Mouse (Mus musculus) inflammation-experienced regulatory T-cells, adult 16 weeks (primary cell): Measurements from ENCODE around the gene Apbb1. TPM values are rescaled to one million over a fixed set of nuclear protein-coding genes. Genes with fewer than 3 reads are reported as not detected.

Source experiments
- polyA plus RNA-seq: library from polyadenylated mRNA; unstranded; fragments of 100-300 nt; shearing (Covaris generic); gene quantifications from one replicate; pipeline ENCODE4 v1.2.1, GENCODE M21; 2017

Apbb1 gene
- 11.6 TPM for polyA plus RNA-seq

GRCm38 (mm10) chr7:105581094-105581703, at the start of gene Apbb1:
Gene Apbb1, minus strand, starts transcription at chr7:105581653.

GRCm38 (mm10) chr7:105554212-105554942, 27.1 kb downstream of the Apbb1 start, which contains the start of gene Smpd1:
Gene Smpd1, plus strand, starts transcription at chr7:105554360.

Other genes starting within 250 kb of the Apbb1 start
- gene Olfr690, start 247.5 kb downstream of the Apbb1 start, polyA plus RNA-seq = not detected
- not detected for gene Olfr691, start 239.4 kb downstream of the Apbb1 start, polyA plus RNA-seq
- not detected for gene Olfr692, start 213.4 kb downstream of the Apbb1 start, polyA plus RNA-seq
- gene Gm5901, start 206.6 kb downstream of the Apbb1 start, polyA plus RNA-seq = 1.0 TPM
- 49.0 TPM for gene Fam160a2, start 181.6 kb downstream of the Apbb1 start, polyA plus RNA-seq
- not detected for gene Cnga4, start 177.1 kb downstream of the Apbb1 start, polyA plus RNA-seq
- not detected for gene Cckbr, start 155.9 kb downstream of the Apbb1 start, polyA plus RNA-seq
- gene Cavin3, start 99.4 kb downstream of the Apbb1 start, polyA plus RNA-seq = not detected
- 46.6 TPM for gene Smpd1, start 27.3 kb downstream of the Apbb1 start, polyA plus RNA-seq
- not detected for gene Hpx, start 18.5 kb upstream of the Apbb1 start, polyA plus RNA-seq
- gene Trim3, start 51.9 kb upstream of the Apbb1 start, polyA plus RNA-seq = 2.1 TPM
- gene Timm10b, start 58.4 kb upstream of the Apbb1 start, polyA plus RNA-seq = 209 TPM
- gene Arfip2, start 58.8 kb upstream of the Apbb1 start, polyA plus RNA-seq = 25.8 TPM
- 8.0 TPM for gene Gm45799, start 58.9 kb upstream of the Apbb1 start, polyA plus RNA-seq
- 2.4 TPM for gene Dnhd1, start 69.2 kb upstream of the Apbb1 start, polyA plus RNA-seq
- 230 TPM for gene Ilk, start 154.9 kb upstream of the Apbb1 start, polyA plus RNA-seq
- 40.5 TPM for gene Rrp8, start 155.7 kb upstream of the Apbb1 start, polyA plus RNA-seq
- 20.5 TPM for gene Taf10, start 162.7 kb upstream of the Apbb1 start, polyA plus RNA-seq
- gene Tpp1, start 170.6 kb upstream of the Apbb1 start, polyA plus RNA-seq = 138 TPM
- gene Dchs1, start 206.0 kb upstream of the Apbb1 start, polyA plus RNA-seq = not detected
- 145 TPM for gene Mrpl17, start 229.4 kb upstream of the Apbb1 start, polyA plus RNA-seq